In genomic region chr19:42562981-42563380, GRCm38 (mm10) we compare ENCODE assay signal across 19 mouse cellular contexts. TPM values are rescaled to one million over a fixed set of nuclear protein-coding genes. Genes with fewer than 3 reads are reported as not detected.
"Had no signal": no experiment of that assay in that cellular context is flagged by ENCODE, and none has a peak within 500 bp of the region (broad histone marks: within the 10 kb centered on the region; RNA-seq: fewer than 3 reads in every experiment).

No protein-coding gene starts in this region.

- H3K36me3 ChIP-seq: midbrain, embryonic 15.5 days had no signal

- H3K27me3 ChIP-seq: liver, embryonic 12.5 days; megakaryocyte, embryonic 14.5 days; midbrain, embryonic 12.5 days; midbrain, embryonic 15.5 days; neural tube, embryonic 12.5 days had no signal

- H3K9ac ChIP-seq: liver, embryonic 12.5 days; liver, embryonic 14.5 days; lung, embryonic 14.5 days; midbrain, embryonic 12.5 days; midbrain, embryonic 15.5 days; neural tube, embryonic 12.5 days had no signal

- H3K4me3 ChIP-seq: liver, embryonic 12.5 days; megakaryocyte, embryonic 14.5 days; midbrain, embryonic 12.5 days; midbrain, embryonic 15.5 days; neural tube, embryonic 12.5 days had no signal

- DNase-seq: lung, adult 18-20 months; lung, embryonic 14.5 days; lung, postnatal 10 days; lung, postnatal 4 days; right cerebral cortex, postnatal 14 days; right cerebral cortex, postnatal 4 days; spleen, adult 18-20 months; thymus, adult 18-20 months; thymus, postnatal 25 days; thymus, postnatal 4 days had no signal

- H3K27ac ChIP-seq: liver, embryonic 12.5 days; liver, embryonic 14.5 days; midbrain, embryonic 12.5 days; midbrain, embryonic 15.5 days; neural tube, embryonic 12.5 days had no signal

- H3K4me1 ChIP-seq: liver, embryonic 12.5 days; midbrain, embryonic 12.5 days; midbrain, embryonic 15.5 days; neural tube, embryonic 12.5 days had no signal

RNA-seq across cellular contexts. Expression of gene Loxl4, which starts 49.6 kb away (rescaled TPM):
- total RNA-seq: megakaryocyte progenitor cell, adult 5-6 weeks; monocyte, adult 5-6 weeks; neutrophil, adult 5-6 weeks had no signal
